Mouse (Mus musculus) C2C12 (cell line): Measurements from ENCODE around the gene Smco3. TPM values are rescaled to one million over a fixed set of nuclear protein-coding genes. Genes with fewer than 3 reads are reported as not detected.

Experiments used
- H3K27me3 ChIP-seq: one replicate; pipeline ENCODE4 v1.6.1; 2011; ENCODE audit not compliant: control insufficient read depth, insufficient read depth, insufficient read length
- H3K36me3 ChIP-seq: one replicate; pipeline ENCODE4 v1.6.1; 2011; ENCODE audit not compliant: control insufficient read depth, insufficient read depth
- H3K4me3 ChIP-seq: one replicate; pipeline ENCODE4 v1.5.1; 2011; ENCODE audit warnings: mild to moderate bottlenecking, control low read depth; ENCODE audit not compliant: poor library complexity, insufficient read depth, severe bottlenecking
- H3K79me2 ChIP-seq: one replicate; pipeline ENCODE4 v1.6.1; 2011; ENCODE audit not compliant: control insufficient read depth, insufficient read depth
- H3K79me3 ChIP-seq: one replicate; pipeline ENCODE4 v1.6.1; 2011; ENCODE audit warnings: low read depth, control low read depth
- H3ac ChIP-seq: one replicate; pipeline ENCODE3; 2011; ENCODE audit warnings: low read depth; ENCODE audit not compliant: control insufficient read depth, insufficient read length
- CEBPB ChIP-seq: IDR thresholded peaks from one replicate; pipeline ENCODE4 v1.6.1; 2011; ENCODE audit warnings: low read depth, mild to moderate bottlenecking, control low read depth, moderate library complexity
- CTCF ChIP-seq: IDR thresholded peaks from one replicate; pipeline ENCODE4 v1.5.1; 2011; ENCODE audit not compliant: control insufficient read depth, insufficient read depth, insufficient read length
- FOSL1 ChIP-seq: IDR thresholded peaks from one replicate; pipeline ENCODE4 v1.8.0; 2011; ENCODE audit warnings: mild to moderate bottlenecking, low read length; ENCODE audit not compliant: poor library complexity, insufficient read depth, severe bottlenecking
- MAX ChIP-seq: IDR thresholded peaks from one replicate; pipeline ENCODE4 v1.6.1; 2011; ENCODE audit warnings: mild to moderate bottlenecking, control low read depth
- MYOD1 ChIP-seq: IDR thresholded peaks from one replicate; pipeline ENCODE4 v1.6.1; 2011; ENCODE audit warnings: low read depth; ENCODE audit not compliant: control insufficient read depth, insufficient read length
- MYOG ChIP-seq: IDR thresholded peaks from one replicate; pipeline ENCODE4 v1.6.1; 2011; ENCODE audit not compliant: control insufficient read depth, insufficient read length; ENCODE audit errors: extremely low read depth
- USF1 ChIP-seq: IDR thresholded peaks from one replicate; pipeline ENCODE4 v1.6.1; 2011; ENCODE audit warnings: low read depth, mild to moderate bottlenecking, control low read depth, moderate library complexity
- polyA plus RNA-seq: library from polyadenylated mRNA; unstranded; fragments of >200 nt; fragmentation: generic; extraction: Trizol; gene quantifications from one replicate; pipeline ENCODE4 v1.2.1, GENCODE M21; 2012; ENCODE audit warnings: missing spikeins

Smco3 gene
- polyA plus RNA-seq, 1 experiment = 0.11 TPM

- no peak for TF ChIP-seq MAX
- no peak for TF ChIP-seq CEBPB
- TF ChIP-seq CTCF = no peak
- no peak for TF ChIP-seq FOSL1
- TF ChIP-seq USF1 = no peak
- no peak for TF ChIP-seq MYOD1
- no peak for TF ChIP-seq MYOG
- H3K79me2 ChIP-seq = peaks cover 25% of the 10 kb centered on the region
- H3K27me3 ChIP-seq = no peaks in the 10 kb centered on the region
- H3ac ChIP-seq = no peak overlapping the region
- H3K4me3 ChIP-seq = no peak overlapping the region
- H3K79me3 ChIP-seq = peaks cover 3% of the 10 kb centered on the region
- H3K36me3 ChIP-seq = peaks cover 73% of the 10 kb centered on the region
Measured at GRCm38 (mm10) chr6:136815381-136815780, 19.9 kb downstream of the Smco3 start.

GRCm38 (mm10) chr6:136813117-136813516, 22.1 kb downstream of the Smco3 start:
- TF ChIP-seq MAX (no peak), CTCF (no peak), CEBPB (no peak), USF1 (no peak), MYOG (no peak)
- no peaks in the 10 kb centered on the region for H3K27me3 ChIP-seq
- no peak overlapping the region for H3ac ChIP-seq
- peaks cover 71% of the 10 kb centered on the region for H3K36me3 ChIP-seq
- H3K79me3 ChIP-seq = peaks cover 18% of the 10 kb centered on the region
- peaks cover 45% of the 10 kb centered on the region for H3K79me2 ChIP-seq
- H3K4me3 ChIP-seq = no peak overlapping the region

GRCm38 (mm10) chr6:136811196-136811595, 24.1 kb downstream of the Smco3 start:
- Histone ChIP-seq H3K79me3 (peaks cover 18% of the 10 kb centered on the region), H3K4me3 (no peak overlapping the region), H3K27me3 (no peaks in the 10 kb centered on the region), H3K79me2 (peaks cover 33% of the 10 kb centered on the region), H3ac (no peak overlapping the region), H3K36me3 (peaks cover 60% of the 10 kb centered on the region)
- TF ChIP-seq USF1 = no peak
- no peak for TF ChIP-seq MYOD1

- H3K36me3 ChIP-seq = peaks cover 46% of the 10 kb centered on the region
- peaks cover 18% of the 10 kb centered on the region for H3K79me3 ChIP-seq
- H3K4me3 ChIP-seq = peak overlapping the region; percentile 64
- TF ChIP-seq MAX (no peak), MYOD1 (no peak), MYOG (no peak), CEBPB (no peak), FOSL1 (no peak), CTCF (no peak), USF1 (no peak)
- H3K79me2 ChIP-seq = peaks cover 33% of the 10 kb centered on the region
- no peaks in the 10 kb centered on the region for H3K27me3 ChIP-seq
- H3ac ChIP-seq = no peak overlapping the region
Measured at GRCm38 (mm10) chr6:136809673-136810072, 25.6 kb downstream of the Smco3 start.

- peak overlapping the region; percentile 64 for H3K4me3 ChIP-seq
- H3K79me3 ChIP-seq = peaks cover 18% of the 10 kb centered on the region
- peaks cover 33% of the 10 kb centered on the region for H3K79me2 ChIP-seq
- H3K27me3 ChIP-seq = no peaks in the 10 kb centered on the region
- H3K36me3 ChIP-seq = peaks cover 40% of the 10 kb centered on the region
- peak overlapping the region; percentile 87 for H3ac ChIP-seq
- TF ChIP-seq CTCF (no peak), CEBPB (peak; percentile 100)
Measured at GRCm38 (mm10) chr6:136809077-136809476, 26.2 kb downstream of the Smco3 start.

- Histone ChIP-seq H3K4me3 (peak overlapping the region; percentile 64), H3K27me3 (no peaks in the 10 kb centered on the region), H3K79me2 (peaks cover 33% of the 10 kb centered on the region), H3K79me3 (peaks cover 18% of the 10 kb centered on the region), H3K36me3 (peaks cover 36% of the 10 kb centered on the region), H3ac (peak overlapping the region; percentile 87)
- TF ChIP-seq MAX = no peak
- TF ChIP-seq USF1 = no peak
- TF ChIP-seq CTCF = no peak
- TF ChIP-seq CEBPB = no peak
- TF ChIP-seq MYOD1 = no peak
- no peak for TF ChIP-seq FOSL1
- no peak for TF ChIP-seq MYOG
Measured at GRCm38 (mm10) chr6:136808631-136809046, 26.6 kb downstream of the Smco3 start.
